Mouse (Mus musculus) small intestine, adult 2 months (tissue): ENCODE data around the gene Map4k4.

Experiments used
- CTCF ChIP-seq: fragments of 200-500 bp; IDR thresholded peaks from 2 replicates; pipeline ENCODE4 v1.5.1; 2012; ENCODE audit warnings: low read depth, mild to moderate bottlenecking, control low read depth, inconsistent platforms, low read length, moderate library complexity, mixed read lengths; ENCODE audit not compliant: insufficient replicate concordance, insufficient read length; ENCODE audit errors: extremely low read depth
- POLR2A ChIP-seq: fragments of 200-500 bp; IDR thresholded peaks from 2 replicates; pipeline ENCODE4 v1.6.1; 2012; ENCODE audit warnings: low read depth, mild to moderate bottlenecking, control low read depth, inconsistent platforms, low read length, moderate library complexity

GRCm38 (mm10) chr1:39939401-39939800 lies 38.7 kb downstream of the Map4k4 start:
- no peak for TF ChIP-seq POLR2A
- no peak for TF ChIP-seq CTCF
